Mouse (Mus musculus) megakaryocyte, embryonic 14.5 days (primary cell): ENCODE measurements at regions not wholly inside any gene's neighbourhood (a gene's known extent, or its start where the extent isn't known, plus 50 kb on each side); places are given as distances from the start of the nearest gene placed in this dataset.

Experiments used
- H3K27me3 ChIP-seq: replicated peaks from 2 replicates; pipeline ENCODE3; 2012; ENCODE audit warnings: inconsistent platforms
- H3K36me3 ChIP-seq: replicated peaks from 2 replicates; pipeline ENCODE3; 2012; ENCODE audit warnings: low read length, inconsistent platforms, mixed read lengths
- H3K4me1 ChIP-seq: 2 replicates; pipeline ENCODE4 v1.6.1; 2012; ENCODE audit warnings: inconsistent platforms
- H3K4me3 ChIP-seq: replicated peaks from 2 replicates; pipeline ENCODE3; 2012; ENCODE audit warnings: moderate library complexity, mild to moderate bottlenecking, inconsistent platforms
- H3K9me3 ChIP-seq: 2 replicates; pipeline ENCODE4 v1.6.1; 2012; ENCODE audit warnings: inconsistent platforms
- FLI1 ChIP-seq: IDR thresholded peaks from 2 replicates; pipeline ENCODE4 v1.6.1; 2012; ENCODE audit warnings: low read length, inconsistent platforms, mixed read lengths
- GATA1 ChIP-seq: IDR thresholded peaks from 3 replicates; pipeline ENCODE4 v1.6.1; 2012; ENCODE audit warnings: mixed read lengths, low read length, inconsistent platforms, borderline replicate concordance

DNA sequence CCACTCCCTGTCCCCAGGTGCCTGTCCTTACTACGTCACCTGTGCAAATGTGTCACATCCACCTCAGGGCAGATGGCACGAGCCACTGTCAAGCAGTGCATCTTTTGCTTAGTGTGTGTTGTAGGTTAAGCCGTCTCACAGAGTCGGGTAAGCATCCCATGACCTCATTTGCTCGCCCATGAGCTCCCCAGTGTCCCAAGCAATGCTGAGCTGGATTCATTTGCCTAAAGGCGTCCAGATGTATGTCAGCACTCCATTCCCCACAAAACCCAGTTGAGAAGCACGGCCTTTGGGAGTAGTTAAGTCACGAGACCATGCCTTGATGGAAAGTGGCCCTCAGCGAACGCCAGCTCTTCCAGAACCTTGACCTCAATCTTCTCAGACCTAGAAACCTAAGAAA is 242.7 kb upstream of the Sulf2 start:
- Histone ChIP-seq H3K36me3 (no peaks in the 10 kb centered on the region), H3K9me3 (peaks cover 10% of the 10 kb centered on the region), H3K27me3 (peaks cover 49% of the 10 kb centered on the region), H3K4me3 (no peak overlapping the region), H3K4me1 (no peaks in the 10 kb centered on the region; the same call in 1 of the 2 replicates)
- no peak for TF ChIP-seq FLI1
- TF ChIP-seq GATA1 = no peak

DNA sequence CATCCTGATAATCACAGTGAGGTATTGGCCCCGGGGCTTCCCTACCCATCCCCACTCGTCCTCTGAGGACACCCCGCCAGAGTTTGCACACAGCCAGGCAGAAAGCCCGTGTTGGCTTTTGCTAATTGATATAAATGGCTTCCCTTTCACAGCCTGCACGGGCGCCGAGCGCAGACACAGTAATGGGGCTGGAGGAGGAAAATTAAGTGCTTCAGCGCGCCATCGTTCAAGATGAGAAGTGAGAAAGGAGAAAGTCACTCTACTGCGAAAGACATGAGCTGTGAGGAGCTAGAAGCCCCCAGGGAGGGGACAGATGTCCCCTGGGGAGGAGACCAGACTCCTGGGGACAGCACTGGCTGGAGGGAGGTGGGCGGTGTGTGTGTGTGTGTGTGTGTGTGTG is 239.2 kb upstream of the Sulf2 start:
- no peak overlapping the region for H3K4me3 ChIP-seq
- H3K27me3 ChIP-seq = peaks cover 47% of the 10 kb centered on the region
- no peaks in the 10 kb centered on the region for H3K4me1 ChIP-seq
- TF ChIP-seq FLI1 = no peak
- TF ChIP-seq GATA1 = no peak
- peaks cover 10% of the 10 kb centered on the region for H3K9me3 ChIP-seq
- no peaks in the 10 kb centered on the region for H3K36me3 ChIP-seq

DNA sequence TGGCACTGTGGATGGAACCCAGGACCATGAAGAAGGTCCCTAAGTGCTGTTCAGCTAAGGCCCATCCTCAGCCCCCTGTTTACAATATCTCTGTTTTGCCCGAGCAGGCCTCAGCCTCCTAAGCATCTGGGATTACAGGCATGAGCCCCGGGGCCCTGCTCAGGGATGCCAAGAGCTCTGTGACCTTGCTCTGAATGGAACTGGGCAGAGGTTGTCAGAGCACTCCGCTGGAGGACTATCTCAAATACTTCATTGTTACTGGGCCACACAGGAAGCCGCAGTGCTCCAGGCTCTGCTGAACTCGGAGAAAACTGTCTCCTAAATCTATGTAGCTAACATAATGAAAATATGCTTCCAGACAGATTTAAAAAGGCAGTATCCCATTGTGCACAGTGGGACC is 235.7 kb upstream of the Sulf2 start:
- H3K9me3 ChIP-seq = peaks cover 9% of the 10 kb centered on the region
- no peak for TF ChIP-seq FLI1
- no peak for TF ChIP-seq GATA1

DNA sequence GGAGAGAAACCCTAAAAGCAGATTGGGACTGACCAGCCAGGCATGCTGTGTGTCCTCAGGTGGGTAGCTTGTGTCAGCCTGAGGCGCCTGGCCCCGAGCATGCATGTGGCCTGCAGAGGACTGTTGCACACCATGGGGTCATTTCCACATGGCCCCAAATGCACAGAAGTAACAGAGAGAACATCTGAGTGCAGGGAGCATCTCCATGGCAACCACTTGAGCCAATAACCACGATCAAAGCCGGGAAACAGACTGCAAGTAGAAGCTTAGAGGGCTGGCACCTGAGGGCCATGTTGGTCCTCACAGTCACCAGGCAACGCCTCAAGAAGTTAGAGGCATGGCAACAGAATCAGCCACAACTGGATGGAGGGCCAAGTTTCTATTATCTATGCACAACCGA is 232.6 kb upstream of the Sulf2 start:
- H3K9me3 ChIP-seq = no peaks in the 10 kb centered on the region
- no peaks in the 10 kb centered on the region for H3K4me1 ChIP-seq
- no peaks in the 10 kb centered on the region for H3K36me3 ChIP-seq
- TF ChIP-seq GATA1 (no peak), FLI1 (no peak)
- H3K4me3 ChIP-seq = no peak overlapping the region
- peaks cover 42% of the 10 kb centered on the region for H3K27me3 ChIP-seq

More for the DNA sequence above, 235.7 kb upstream of the Sulf2 start:
- no peaks in the 10 kb centered on the region for H3K4me1 ChIP-seq
- H3K27me3 ChIP-seq = peaks cover 45% of the 10 kb centered on the region
- H3K36me3 ChIP-seq = no peaks in the 10 kb centered on the region
- no peak overlapping the region for H3K4me3 ChIP-seq

DNA sequence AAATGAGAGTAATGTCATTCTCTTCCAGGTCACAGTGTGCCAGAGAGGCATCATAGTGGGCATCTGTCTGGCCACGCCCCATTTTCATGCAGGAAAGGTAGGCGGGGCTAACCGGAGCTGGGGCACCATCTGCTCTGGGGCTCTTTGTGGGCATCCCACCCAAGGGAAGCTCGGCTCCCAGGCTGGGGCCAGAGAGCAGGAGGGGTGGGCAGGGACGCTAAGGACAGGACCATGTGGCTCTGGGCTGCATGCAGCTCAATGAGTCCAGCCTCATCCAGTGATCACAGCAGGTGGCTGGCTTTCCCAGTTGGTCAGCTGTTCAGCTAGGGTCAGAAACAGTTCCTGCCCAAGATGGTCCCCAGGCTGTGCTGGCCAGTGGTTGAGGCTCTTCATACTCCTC is 231.4 kb upstream of the Sulf2 start:
- Histone ChIP-seq H3K27me3 (peaks cover 39% of the 10 kb centered on the region), H3K36me3 (no peaks in the 10 kb centered on the region), H3K4me3 (no peak overlapping the region), H3K9me3 (no peaks in the 10 kb centered on the region), H3K4me1 (no peaks in the 10 kb centered on the region)
- TF ChIP-seq GATA1 = no peak
- no peak for TF ChIP-seq FLI1

DNA sequence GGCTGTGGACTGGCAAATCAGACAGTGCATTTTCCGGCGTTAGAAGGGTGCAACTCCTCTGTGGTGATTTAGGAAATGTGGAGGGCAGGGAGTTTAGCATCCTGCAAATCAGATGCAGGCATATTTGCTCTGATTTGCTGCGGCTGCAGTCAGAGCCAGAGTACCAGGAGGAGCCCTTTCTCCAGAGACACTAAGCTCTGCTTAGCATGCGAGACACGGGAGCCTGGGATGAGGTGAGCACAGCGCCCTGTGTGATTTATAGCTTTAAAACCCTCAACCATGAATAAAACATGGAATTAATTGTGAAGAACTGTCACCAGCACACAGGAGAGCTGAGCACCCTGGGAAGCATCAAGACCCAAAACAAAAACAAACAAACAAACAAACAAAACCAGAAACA is 229.1 kb upstream of the Sulf2 start:
- Histone ChIP-seq H3K4me3 (no peak overlapping the region), H3K27me3 (peaks cover 45% of the 10 kb centered on the region), H3K4me1 (no peaks in the 10 kb centered on the region), H3K9me3 (no peaks in the 10 kb centered on the region), H3K36me3 (no peaks in the 10 kb centered on the region)
- TF ChIP-seq FLI1 = no peak
- no peak for TF ChIP-seq GATA1

DNA sequence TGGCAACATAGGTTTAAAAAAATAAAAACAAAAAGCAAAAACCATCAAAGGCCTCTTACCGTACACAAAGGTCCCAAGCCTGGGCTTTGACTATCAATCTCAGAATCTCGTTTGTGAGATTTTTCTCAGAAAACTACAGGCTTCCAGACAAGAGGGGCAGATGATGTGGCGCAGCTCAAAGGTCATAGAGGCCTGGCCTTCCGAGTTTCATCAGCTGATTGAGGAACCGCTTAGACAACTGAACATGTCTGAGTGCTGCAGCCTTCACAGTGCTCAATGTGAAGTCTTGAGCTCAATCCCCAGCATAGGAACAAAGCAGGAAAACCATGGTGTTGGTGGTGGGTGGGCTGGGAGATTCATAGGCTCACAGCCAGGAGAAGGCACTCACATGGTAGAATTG is 227.9 kb upstream of the Sulf2 start:
- Histone ChIP-seq H3K4me1 (no peaks in the 10 kb centered on the region), H3K9me3 (no peaks in the 10 kb centered on the region), H3K27me3 (peaks cover 53% of the 10 kb centered on the region), H3K4me3 (no peak overlapping the region), H3K36me3 (no peaks in the 10 kb centered on the region)
- no peak for TF ChIP-seq GATA1
- no peak for TF ChIP-seq FLI1

DNA sequence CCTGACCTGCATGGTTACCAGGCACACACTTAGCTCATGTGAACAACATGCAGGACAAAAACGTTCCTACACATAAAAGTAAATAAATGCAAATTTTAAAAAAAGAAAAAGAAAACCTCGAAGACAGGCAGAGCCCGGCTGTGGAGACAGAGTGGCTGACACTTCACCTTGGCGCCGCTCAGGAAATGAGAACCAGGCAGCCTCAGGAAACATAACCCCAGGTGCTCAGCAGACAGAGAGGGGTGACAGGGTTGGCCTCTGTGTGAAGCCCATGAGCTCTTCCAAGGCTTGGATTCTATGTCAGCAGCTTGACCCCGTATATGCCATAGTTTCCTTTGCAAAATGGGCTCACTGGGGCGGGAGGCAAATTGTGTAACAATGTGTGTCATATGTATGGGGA is 226.7 kb upstream of the Sulf2 start:
- Histone ChIP-seq H3K9me3 (no peaks in the 10 kb centered on the region), H3K4me1 (no peaks in the 10 kb centered on the region), H3K27me3 (peaks cover 52% of the 10 kb centered on the region), H3K4me3 (no peak overlapping the region), H3K36me3 (no peaks in the 10 kb centered on the region)
- TF ChIP-seq GATA1 = no peak
- TF ChIP-seq FLI1 = no peak

DNA sequence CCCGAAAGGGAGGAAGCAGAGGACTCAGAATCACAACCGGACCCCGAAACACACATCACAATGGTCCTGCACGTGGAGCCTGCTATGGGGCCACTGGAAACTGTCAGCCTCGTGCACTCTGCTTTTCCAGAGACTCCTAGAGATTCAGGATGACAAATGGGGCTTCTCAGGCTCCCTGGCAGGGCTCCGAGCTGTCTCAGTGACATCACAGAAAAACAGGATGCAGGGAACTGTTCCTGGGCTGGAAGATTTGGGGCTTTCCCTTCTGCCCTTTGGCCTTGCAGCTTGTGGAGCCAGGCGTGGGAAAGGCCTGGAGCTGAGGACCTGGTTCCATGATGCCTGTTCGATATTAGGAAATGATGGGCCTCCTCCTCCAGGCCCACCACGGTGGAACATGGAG is 225.4 kb upstream of the Sulf2 start:
- Histone ChIP-seq H3K36me3 (no peaks in the 10 kb centered on the region), H3K27me3 (peaks cover 50% of the 10 kb centered on the region), H3K4me1 (no peaks in the 10 kb centered on the region), H3K4me3 (no peak overlapping the region), H3K9me3 (no peaks in the 10 kb centered on the region)
- TF ChIP-seq GATA1 (no peak), FLI1 (no peak)

DNA sequence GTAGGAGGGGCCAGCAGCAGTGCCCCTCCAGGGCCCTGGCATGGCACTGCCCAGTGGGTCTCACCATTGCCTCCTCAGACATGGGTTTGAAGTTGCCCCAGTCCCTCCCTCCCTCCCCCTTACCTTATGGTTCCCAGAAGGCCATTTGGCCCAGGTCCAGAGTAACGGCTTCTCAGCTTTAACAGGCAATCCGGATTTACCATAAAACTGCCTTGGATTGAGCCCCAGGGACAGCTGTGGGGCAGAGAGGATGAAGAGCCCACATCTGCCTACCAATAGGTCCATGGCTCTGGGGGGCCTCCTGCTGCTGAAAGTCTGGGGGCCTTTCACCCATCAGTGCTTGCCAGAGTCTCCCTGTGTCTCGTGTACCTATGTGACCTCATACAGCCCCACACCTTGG is 222.9 kb upstream of the Sulf2 start:
- Histone ChIP-seq H3K4me1 (no peaks in the 10 kb centered on the region), H3K27me3 (peaks cover 47% of the 10 kb centered on the region), H3K9me3 (peaks cover 12% of the 10 kb centered on the region), H3K36me3 (no peaks in the 10 kb centered on the region), H3K4me3 (no peak overlapping the region)
- no peak for TF ChIP-seq FLI1
- no peak for TF ChIP-seq GATA1

DNA sequence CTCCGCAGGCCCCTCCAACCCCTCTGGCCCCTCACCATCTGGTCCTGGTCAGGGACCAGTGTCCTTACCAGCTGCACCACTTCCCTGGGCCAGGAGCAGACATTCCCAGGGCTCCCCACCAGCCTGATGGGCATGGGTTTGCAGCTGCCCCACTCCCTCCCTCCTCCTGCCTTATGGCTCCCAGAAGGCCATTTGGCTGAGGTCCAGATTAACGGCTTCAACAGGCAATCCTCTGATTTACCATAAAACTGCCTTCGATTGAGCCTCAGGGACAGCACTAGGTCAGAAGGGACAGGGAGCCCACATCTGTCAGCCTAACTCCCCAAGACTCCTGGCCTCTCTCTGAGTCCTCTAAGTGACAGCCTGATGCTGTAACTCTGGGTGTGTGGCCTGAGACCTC is 221.9 kb upstream of the Sulf2 start:
- TF ChIP-seq GATA1 (no peak), FLI1 (no peak)
- H3K36me3 ChIP-seq = no peaks in the 10 kb centered on the region
- H3K4me1 ChIP-seq = no peaks in the 10 kb centered on the region
- peaks cover 50% of the 10 kb centered on the region for H3K27me3 ChIP-seq
- H3K9me3 ChIP-seq = peaks cover 17% of the 10 kb centered on the region
- no peak overlapping the region for H3K4me3 ChIP-seq
